Mouse (Mus musculus) mesoderm, embryonic 11.5 days (tissue): Measurements from ENCODE around the gene Prph2.

Experiments
- DNase-seq: peaks from one replicate; pipeline ENCODE4 v3.0.0-alpha.2; 2012; ENCODE audit warnings: low read depth, low spot score

The Prph2 gene

GRCm38 (mm10) chr17:46963186-46963585 lies 52.9 kb downstream of the Prph2 start:
- no peak for DNase-seq

- DNase-seq: no peak
Observed at GRCm38 (mm10) chr17:46966892-46967291, 56.6 kb downstream of the Prph2 start.

GRCm38 (mm10) chr17:46972603-46973002 lies 62.3 kb downstream of the Prph2 start:
- no peak for DNase-seq
